Mouse (Mus musculus) heart, adult 2 months (tissue): ENCODE measurements around the gene Tm7sf3. TPM values are rescaled to one million over a fixed set of nuclear protein-coding genes. Genes with fewer than 3 reads are reported as not detected.

Experiments used
- DNase-seq, 2 experiments: peaks; one replicate each; pipeline ENCODE4 v3.0.0; 2021
- H3K27ac ChIP-seq: fragments of 200-600 bp; 2 replicates; pipeline ENCODE4 v1.8.1; 2022
- H3K27me3 ChIP-seq: fragments of 200-500 bp; 2 replicates; pipeline ENCODE4 v1.6.1; 2012; ENCODE audit warnings: mild to moderate bottlenecking, low read length, inconsistent platforms, mixed read lengths; ENCODE audit not compliant: control insufficient read depth, insufficient read depth
- H3K36me3 ChIP-seq: fragments of 200-500 bp; 2 replicates; pipeline ENCODE4 v1.6.1; 2012; ENCODE audit warnings: low read length, inconsistent platforms; ENCODE audit not compliant: control insufficient read depth, insufficient read depth
- H3K4me1 ChIP-seq: fragments of 200-500 bp; 2 replicates; pipeline ENCODE4 v1.6.1; 2011; ENCODE audit warnings: low read length; ENCODE audit not compliant: control insufficient read depth, insufficient read depth
- H3K4me3 ChIP-seq: fragments of 200-600 bp; 2 replicates; pipeline ENCODE4 v1.8.1; 2022
- H3K79me2 ChIP-seq: fragments of 200-500 bp; replicated peaks from 2 replicates; pipeline ENCODE4 v1.6.1; 2012; ENCODE audit warnings: mild to moderate bottlenecking, inconsistent platforms, low read length, moderate library complexity, mixed read lengths; ENCODE audit not compliant: control insufficient read depth, insufficient read depth
- H3K9ac ChIP-seq: fragments of 200-500 bp; 2 replicates; pipeline ENCODE4 v1.6.1; 2012; ENCODE audit warnings: low read depth, mild to moderate bottlenecking, control low read depth, inconsistent platforms, low read length, mixed read lengths
- CTCF ChIP-seq: fragments of 200-600 bp; IDR thresholded peaks from 2 replicates; pipeline ENCODE4 v1.8.1; 2022; ENCODE audit warnings: antibody characterized with exemption, mild to moderate bottlenecking, moderate library complexity
- EP300 ChIP-seq: fragments of 200-500 bp; IDR thresholded peaks from 2 replicates; pipeline ENCODE4 v1.6.1; 2011; ENCODE audit warnings: low read depth, low read length, control low read depth; ENCODE audit not compliant: insufficient read depth
- POLR2A ChIP-seq: fragments of 200-500 bp; IDR thresholded peaks from 2 replicates; pipeline ENCODE4 v1.6.1; 2011; ENCODE audit warnings: mild to moderate bottlenecking, low read depth, low read length, control low read depth; ENCODE audit not compliant: insufficient read depth
- WGBS: fragments of 180-500 bp; shearing (Covaris S2); methylation state at CpG from one replicate; pipeline ENCODE4 v1.1.7; 2018; 5-methylcytosine and 5-hydroxymethylcytosine counted together
- intact Hi-C: fragments of 180-260 bp; cut with DNase I; formaldehyde crosslinking; loops from one replicate; pipeline ENCODE4 v1.15.1; 2025
- polyA plus RNA-seq: library from polyadenylated mRNA; depleted of rRNA; stranded (reverse); fragments of >200 nt; gene quantifications from 2 replicates; pipeline ENCODE4 v1.2.3, GENCODE M21; 2012
- total RNA-seq, 2 experiments: library from RNA; stranded (reverse); gene quantifications; 2 replicates each; pipeline ENCODE4 v1.2.3; 2021

The Tm7sf3 gene
- total and polyA plus RNA-seq, 3 experiments, result 9.7 to 18.0 (median 14.6) TPM

DNA sequence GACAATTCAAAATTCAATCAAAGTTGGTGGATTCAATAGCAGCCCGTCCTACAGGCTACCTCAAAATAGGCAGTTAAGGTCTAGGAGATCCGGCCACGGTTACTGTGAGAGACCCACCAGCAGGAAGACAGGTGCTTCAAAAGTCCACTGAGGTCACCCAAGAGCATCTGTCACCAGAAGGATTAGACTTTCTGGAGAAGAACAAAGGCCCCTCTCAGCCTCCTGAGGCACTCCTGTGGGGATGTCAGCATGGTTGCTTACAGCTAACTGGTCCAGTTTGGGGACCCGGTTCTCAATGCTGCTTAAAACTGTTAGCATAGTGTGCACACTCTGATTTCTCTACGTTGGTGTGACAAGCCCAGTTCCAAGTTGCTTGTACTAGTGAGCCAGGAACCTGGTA is 29.5 kb upstream of the Tm7sf3 start:
- Histone ChIP-seq H3K27ac (peak overlapping the region; percentile 20), H3K79me2 (no peaks in the 10 kb centered on the region), H3K27me3 (no peaks in the 10 kb centered on the region), H3K36me3 (no peaks in the 10 kb centered on the region; the same call in 1 of the 2 replicates), H3K4me1 (peaks cover 4% of the 10 kb centered on the region), H3K9ac (no peak overlapping the region), H3K4me3 (no peak overlapping the region)
- WGBS, result 47% methylated on average over 5 of the region's 5 CpGs
- intact Hi-C loops, result no loop called here
- TF ChIP-seq EP300 (no peak), POLR2A (no peak), CTCF (no peak)
- DNase-seq, result no peak

DNA sequence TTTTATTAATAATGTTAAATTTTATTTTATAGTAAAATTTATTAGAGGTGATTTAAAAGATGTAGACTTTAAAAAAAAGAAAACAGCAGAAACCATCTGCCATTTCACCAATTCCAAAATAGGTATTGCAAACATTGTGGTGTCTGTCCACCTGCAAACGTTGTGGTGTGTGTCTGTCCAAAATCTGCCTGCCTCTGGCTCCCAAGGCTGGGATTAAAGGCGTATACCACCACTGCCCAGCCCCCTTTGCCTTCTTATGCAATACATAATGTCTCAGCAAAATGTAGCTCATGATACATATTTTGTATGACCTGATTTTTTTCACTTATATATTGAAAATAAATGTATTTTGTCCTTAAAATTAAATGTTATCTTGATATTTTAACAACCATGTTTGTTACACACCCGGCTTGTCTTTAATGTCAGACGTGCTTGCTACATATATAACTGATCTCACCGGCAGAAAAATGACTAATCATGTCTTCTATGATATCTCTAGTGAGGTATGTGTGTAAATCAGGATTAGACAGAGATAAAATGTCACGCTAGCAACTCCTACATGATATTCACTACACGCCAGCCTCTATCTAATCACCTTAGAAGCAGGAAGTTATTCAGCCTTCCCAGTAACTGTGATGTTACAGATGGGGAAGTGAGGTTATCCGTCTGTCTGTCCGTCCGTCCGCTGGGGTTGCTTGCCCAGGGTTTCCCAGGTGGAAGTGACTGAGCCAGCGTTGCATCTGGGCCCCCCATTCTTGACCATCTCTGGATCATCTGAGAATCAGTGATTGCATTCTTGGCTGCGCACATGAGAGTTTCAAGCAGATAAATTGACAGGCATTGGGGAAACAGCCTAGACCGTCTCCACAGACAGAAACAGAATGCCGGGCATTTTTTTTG is 28.6 kb upstream of the Tm7sf3 start:
- 18% methylated on average over 15 of the region's 15 CpGs for WGBS

DNA sequence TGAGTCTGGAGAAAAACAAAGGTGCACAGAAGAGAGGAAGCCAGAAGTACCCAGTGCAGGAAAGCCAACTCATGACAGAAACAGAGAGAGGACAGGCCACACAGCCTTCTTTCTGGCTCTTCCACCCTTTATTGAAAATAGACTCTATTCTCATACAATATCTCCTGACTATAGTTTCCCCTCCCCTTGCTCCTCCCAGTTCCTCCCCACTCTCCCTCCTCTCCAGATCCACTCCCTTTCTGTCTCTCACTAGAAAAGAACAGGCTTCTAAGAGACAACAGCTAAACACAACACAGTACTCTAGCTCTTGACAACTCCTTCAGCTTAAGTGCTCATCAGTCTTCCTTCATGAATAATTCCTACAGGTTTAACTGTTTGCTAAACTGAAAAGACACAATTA is 26.0 kb upstream of the Tm7sf3 start:
- Histone ChIP-seq H3K79me2 (no peaks in the 10 kb centered on the region), H3K4me3 (no peak overlapping the region), H3K27ac (no peak overlapping the region), H3K36me3 (no peaks in the 10 kb centered on the region; the same call in 1 of the 2 replicates), H3K27me3 (no peaks in the 10 kb centered on the region), H3K9ac (no peak overlapping the region), H3K4me1 (peaks cover 4% of the 10 kb centered on the region)
- TF ChIP-seq EP300 (no peak), POLR2A (no peak), CTCF (no peak)
- DNase-seq, result no peak
- intact Hi-C loops, result no loop called here

More for the DNA sequence above, 28.6 kb upstream of the Tm7sf3 start:
- H3K27ac ChIP-seq, result no peak overlapping the region
- no peak overlapping the region for H3K4me3 ChIP-seq
- H3K36me3 ChIP-seq, result no peaks in the 10 kb centered on the region; the same call in 1 of the 2 replicates
- TF ChIP-seq CTCF (no peak), POLR2A (no peak), EP300 (no peak)
- no peak overlapping the region for H3K9ac ChIP-seq
- H3K79me2 ChIP-seq, result no peaks in the 10 kb centered on the region
- no peak for DNase-seq
- intact Hi-C loops, result no loop called here
- H3K27me3 ChIP-seq, result no peaks in the 10 kb centered on the region
- peaks cover 4% of the 10 kb centered on the region for H3K4me1 ChIP-seq

DNA sequence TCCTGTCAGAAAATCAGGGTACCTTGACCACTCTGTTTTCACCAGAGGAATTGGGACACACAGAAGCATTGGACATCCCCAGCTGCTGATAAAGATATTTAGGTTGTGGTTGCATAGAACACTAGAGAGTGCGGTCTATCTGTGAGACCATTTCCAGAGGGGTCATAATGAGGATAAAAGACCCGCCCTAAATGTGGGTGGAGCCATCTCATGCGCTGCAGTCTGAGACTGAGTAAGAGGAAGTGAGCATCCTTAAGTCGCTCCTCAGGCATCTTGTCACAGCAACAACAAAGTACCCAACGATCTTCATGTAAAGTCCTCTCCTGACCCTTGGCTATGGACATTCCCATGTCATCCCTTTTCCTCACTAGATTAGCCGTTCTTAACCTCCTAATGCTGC is 24.2 kb upstream of the Tm7sf3 start:
- peaks cover 1% of the 10 kb centered on the region for H3K4me1 ChIP-seq
- intact Hi-C loops, result no loop called here
- DNase-seq, result no peak
- no peak overlapping the region for H3K27ac ChIP-seq
- no peak overlapping the region for H3K9ac ChIP-seq
- TF ChIP-seq POLR2A (no peak), EP300 (no peak), CTCF (no peak)
- no peak overlapping the region for H3K4me3 ChIP-seq
- WGBS, result 66% methylated on average over 6 of the region's 6 CpGs
- no peaks in the 10 kb centered on the region for H3K27me3 ChIP-seq
- H3K36me3 ChIP-seq, result no peaks in the 10 kb centered on the region
- no peaks in the 10 kb centered on the region for H3K79me2 ChIP-seq

DNA sequence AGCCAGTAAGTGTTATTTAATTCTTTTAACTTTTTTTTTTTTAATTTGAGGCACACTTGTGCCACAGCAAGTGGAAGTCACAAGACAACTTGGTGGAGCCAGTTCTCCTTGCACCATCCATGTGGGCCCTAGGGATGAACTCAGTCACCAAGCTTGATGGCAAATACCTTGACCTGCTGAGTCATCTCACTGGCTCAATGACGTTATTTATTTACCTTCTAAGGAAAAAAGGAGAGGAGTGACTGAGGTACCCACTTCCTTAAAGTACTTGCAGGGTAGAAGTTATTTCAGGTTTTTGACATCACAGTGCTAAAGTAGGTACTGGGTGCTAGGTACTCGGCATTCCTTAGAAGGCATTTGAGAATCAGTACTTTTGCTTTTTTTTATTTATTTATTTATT is 22.8 kb upstream of the Tm7sf3 start:
- 81% methylated on average over 2 of the region's 2 CpGs for WGBS
- no peaks in the 10 kb centered on the region for H3K36me3 ChIP-seq
- no peaks in the 10 kb centered on the region for H3K27me3 ChIP-seq
- H3K4me3 ChIP-seq, result no peak overlapping the region
- TF ChIP-seq CTCF, result no peak
- no peak for TF ChIP-seq EP300
- TF ChIP-seq POLR2A, result no peak
- H3K79me2 ChIP-seq, result no peaks in the 10 kb centered on the region
- no peak overlapping the region for H3K27ac ChIP-seq
- intact Hi-C loops, result no loop called here
- no peak overlapping the region for H3K9ac ChIP-seq
- H3K4me1 ChIP-seq, result peaks cover 1% of the 10 kb centered on the region
- no peak for DNase-seq

DNA sequence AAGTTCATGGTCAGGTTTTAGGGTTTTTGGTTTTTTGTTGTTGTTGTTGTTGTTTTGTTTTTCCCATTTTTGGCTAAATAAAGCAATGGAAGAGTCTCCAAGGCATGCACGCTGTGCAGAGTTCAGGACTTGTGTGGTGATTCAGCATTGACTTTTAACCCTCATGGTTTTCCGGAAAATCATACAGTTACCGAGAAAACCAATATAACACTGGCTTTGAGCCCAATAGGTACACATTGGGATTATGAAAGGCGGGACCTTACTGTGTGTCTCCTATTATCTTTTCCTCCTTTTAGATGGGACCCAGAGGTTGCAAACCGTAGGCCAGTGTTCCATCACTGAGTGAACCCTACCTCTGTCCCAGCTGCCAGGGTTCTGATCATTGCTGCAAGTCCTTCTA is 22.3 kb upstream of the Tm7sf3 start:
- no peak for DNase-seq
- Histone ChIP-seq H3K4me3 (no peak overlapping the region), H3K4me1 (peaks cover 1% of the 10 kb centered on the region), H3K36me3 (no peaks in the 10 kb centered on the region), H3K79me2 (no peaks in the 10 kb centered on the region), H3K27ac (no peak overlapping the region), H3K27me3 (no peaks in the 10 kb centered on the region), H3K9ac (no peak overlapping the region)
- TF ChIP-seq EP300 (no peak), CTCF (no peak), POLR2A (no peak)
- 89% methylated on average over 5 of the region's 5 CpGs for WGBS
- intact Hi-C loops, result no loop called here
